In genomic region chr2:173342605-173343260, GRCm38 (mm10) we compare ENCODE assay signal across 10 mouse cellular contexts.
DNase-seq lines count a peak whose midpoint lies in the region; ATAC-seq and TF ChIP-seq lines count a peak whose summit lies in the region.
"Had no signal": no experiment of that assay in that cellular context is flagged by ENCODE, and none has a peak within 500 bp of the region (broad histone marks: within the 10 kb centered on the region; RNA-seq: fewer than 3 reads in every experiment).

No protein-coding gene starts in this region.

- H3K27ac ChIP-seq in hindbrain, embryonic 16.5 days (ENCODE audit: low read depth, low read length): no peak overlapping the region
- no peak overlapping the region for H3K27ac ChIP-seq in hindbrain, embryonic 14.5 days
- H3K27ac ChIP-seq in neural tube, embryonic 11.5 days (ENCODE audit: low read depth, low read length): no peak overlapping the region
- peak overlapping the region; percentile 57 for H3K27ac ChIP-seq in heart, embryonic 10.5 days
- H3K27ac ChIP-seq in midbrain, postnatal 0 days (ENCODE audit: low read depth, low read length): no peak overlapping the region
- H3K27ac ChIP-seq: midbrain, embryonic 12.5 days had no signal

- H3K4me1 ChIP-seq in hindbrain, embryonic 16.5 days (ENCODE audit: control insufficient read depth, insufficient read depth, low read depth, low read length): peaks cover 32% of the 10 kb centered on the region
- H3K4me1 ChIP-seq in hindbrain, embryonic 14.5 days (replicated peaks; ENCODE audit: control insufficient read depth, insufficient read depth, low read length): peaks cover 39% of the 10 kb centered on the region
- peaks cover 20% of the 10 kb centered on the region for H3K4me1 ChIP-seq in neural tube, embryonic 11.5 days (ENCODE audit: control insufficient read depth, insufficient read depth, low read length)
- H3K4me1 ChIP-seq in heart, embryonic 10.5 days: peaks cover 43% of the 10 kb centered on the region
- peaks cover 4% of the 10 kb centered on the region; the same call in 1 of the 2 replicates for H3K4me1 ChIP-seq in midbrain, postnatal 0 days (ENCODE audit: insufficient read depth, low read length)

- peak; percentile 30; the same call in 1 of the 2 replicates for ATAC-seq in hindbrain, embryonic 16.5 days
- no peak for ATAC-seq in hindbrain, embryonic 14.5 days (ENCODE audit: low FRiP score)
- no peak for ATAC-seq in neural tube, embryonic 11.5 days (ENCODE audit: insufficient read depth, low FRiP score, low TSS enrichment)
- ATAC-seq in midbrain, postnatal 0 days (ENCODE audit: low FRiP score): peak; percentile 17; the same call in 1 of the 2 replicates
- ATAC-seq: inflammation-experienced regulatory T-cells, adult 6 months had no signal

- H3K4me2 ChIP-seq in hindbrain, embryonic 16.5 days (ENCODE audit: low read length): peak overlapping the region; percentile 22; the same call in 1 of the 2 replicates
- no peak overlapping the region for H3K4me2 ChIP-seq in hindbrain, embryonic 14.5 days (replicated peaks)
- H3K4me2 ChIP-seq in neural tube, embryonic 11.5 days (ENCODE audit: low read depth): no peak overlapping the region
- 0 out of 2 replicates have a peak overlapping the region, but pooled peaks have one; percentile 4 for H3K4me2 ChIP-seq in midbrain, postnatal 0 days (ENCODE audit: low read depth, low read length, poor library complexity, severe bottlenecking)
- H3K4me2 ChIP-seq: midbrain, embryonic 12.5 days had no signal

- no peak for DNase-seq in hindbrain, embryonic 14.5 days (ENCODE audit: low spot score)
- no peak for DNase-seq in neural tube, embryonic 11.5 days (ENCODE audit: low spot score)
- no peak for DNase-seq in neural tube, embryonic 10.5 days (ENCODE audit: extremely low spot score, low spot score)
- no peak for DNase-seq in heart, embryonic 10.5 days (ENCODE audit: low spot score)
- DNase-seq in midbrain, postnatal 0 days (ENCODE audit: low spot score): peak; percentile 55
- DNase-seq in yolk sac, embryonic 10.5 days (ENCODE audit: low spot score): no peak
- no peak for DNase-seq in cerebellum, adult 18-20 months

- H3K36me3 ChIP-seq in hindbrain, embryonic 16.5 days (ENCODE audit: control insufficient read depth, insufficient read depth, low read length): no peaks in the 10 kb centered on the region
- no peaks in the 10 kb centered on the region for H3K36me3 ChIP-seq in hindbrain, embryonic 14.5 days (replicated peaks; ENCODE audit: control insufficient read depth, insufficient read depth)
- no peaks in the 10 kb centered on the region for H3K36me3 ChIP-seq in neural tube, embryonic 11.5 days (ENCODE audit: control insufficient read depth, insufficient read depth, low read length)
- no peaks in the 10 kb centered on the region for H3K36me3 ChIP-seq in heart, embryonic 10.5 days
- no peaks in the 10 kb centered on the region for H3K36me3 ChIP-seq in midbrain, postnatal 0 days (ENCODE audit: insufficient read depth, low read length)
- H3K36me3 ChIP-seq: midbrain, embryonic 12.5 days had no signal

- TF ChIP-seq CTCF in midbrain, postnatal 0 days (IDR thresholded peaks at IDR 0.05): no peak

- no peak overlapping the region for H3K9ac ChIP-seq in hindbrain, embryonic 16.5 days (ENCODE audit: low read depth, low read length)
- no peak overlapping the region; the same call in 1 of the 2 replicates for H3K9ac ChIP-seq in hindbrain, embryonic 14.5 days
- peak overlapping the region; percentile 35 for H3K9ac ChIP-seq in neural tube, embryonic 11.5 days (ENCODE audit: low read length)
- H3K9ac ChIP-seq in midbrain, postnatal 0 days (replicated peaks; ENCODE audit: low read length, poor library complexity, severe bottlenecking): no peak overlapping the region
- H3K9ac ChIP-seq: midbrain, embryonic 12.5 days had no signal

- no peaks in the 10 kb centered on the region for H3K27me3 ChIP-seq in hindbrain, embryonic 16.5 days (replicated peaks; ENCODE audit: control insufficient read depth, insufficient read depth, low read length)
- 0 out of 2 replicates have a peak, but pooled peaks cover 6% of the 10 kb centered on the region for H3K27me3 ChIP-seq in hindbrain, embryonic 14.5 days (ENCODE audit: control insufficient read depth, insufficient read depth, low read length)
- no peaks in the 10 kb centered on the region for H3K27me3 ChIP-seq in neural tube, embryonic 11.5 days (ENCODE audit: control insufficient read depth, insufficient read depth, low read length)
- peaks cover 57% of the 10 kb centered on the region for H3K27me3 ChIP-seq in heart, embryonic 10.5 days (ENCODE audit: insufficient read depth, poor library complexity, severe bottlenecking)
- no peaks in the 10 kb centered on the region for H3K27me3 ChIP-seq in midbrain, postnatal 0 days (ENCODE audit: insufficient read depth, low read length)

- 38% methylated on average over 16 of the region's 16 CpGs for WGBS in hindbrain, embryonic 16.5 days
- 41% methylated on average over 16 of the region's 16 CpGs for WGBS in hindbrain, embryonic 14.5 days
- WGBS in neural tube, embryonic 11.5 days: 31% methylated on average over 16 of the region's 16 CpGs
- 45% methylated on average over 16 of the region's 16 CpGs for WGBS in heart, embryonic 10.5 days
- WGBS in midbrain, postnatal 0 days: 41% methylated on average over 16 of the region's 16 CpGs

- H3K4me3 ChIP-seq in hindbrain, embryonic 16.5 days (ENCODE audit: low read length): no peak overlapping the region
- H3K4me3 ChIP-seq in hindbrain, embryonic 14.5 days (replicated peaks; ENCODE audit: low read length): no peak overlapping the region
- H3K4me3 ChIP-seq in neural tube, embryonic 11.5 days (ENCODE audit: low read depth, low read length): no peak overlapping the region
- no peak overlapping the region for H3K4me3 ChIP-seq in heart, embryonic 10.5 days
- no peak overlapping the region for H3K4me3 ChIP-seq in midbrain, postnatal 0 days (ENCODE audit: low read depth, low read length)
- H3K4me3 ChIP-seq: midbrain, embryonic 12.5 days had no signal

- 0 out of 2 replicates have a peak, but pooled peaks cover 2% of the 10 kb centered on the region for H3K9me3 ChIP-seq in hindbrain, embryonic 16.5 days (ENCODE audit: control insufficient read depth, low read length)
- H3K9me3 ChIP-seq in hindbrain, embryonic 14.5 days (ENCODE audit: control insufficient read depth, low read length): no peaks in the 10 kb centered on the region
- no peaks in the 10 kb centered on the region for H3K9me3 ChIP-seq in neural tube, embryonic 11.5 days (ENCODE audit: control insufficient read depth, low read length)
- no peaks in the 10 kb centered on the region; the same call in 1 of the 2 replicates for H3K9me3 ChIP-seq in heart, embryonic 10.5 days
- no peaks in the 10 kb centered on the region for H3K9me3 ChIP-seq in midbrain, postnatal 0 days (ENCODE audit: low read length)
- H3K9me3 ChIP-seq: midbrain, embryonic 12.5 days had no signal

Comparison
In these comparisons a context has a peak if more than half of its experiments do, and no peak if none do; other contexts are left out.
1. ATAC-seq: peak in hindbrain, embryonic 16.5 days (single experiment) and midbrain, postnatal 0 days (single experiment); none in hindbrain, embryonic 14.5 days (single experiment) and neural tube, embryonic 11.5 days (single experiment).
2. H3K4me2 ChIP-seq: peak in hindbrain, embryonic 16.5 days (single experiment) and midbrain, postnatal 0 days (single experiment); none in hindbrain, embryonic 14.5 days (single experiment) and neural tube, embryonic 11.5 days (single experiment).